Mouse (Mus musculus): Measurements from ENCODE around the gene Dctpp1.

Gene Dctpp1

DNA sequence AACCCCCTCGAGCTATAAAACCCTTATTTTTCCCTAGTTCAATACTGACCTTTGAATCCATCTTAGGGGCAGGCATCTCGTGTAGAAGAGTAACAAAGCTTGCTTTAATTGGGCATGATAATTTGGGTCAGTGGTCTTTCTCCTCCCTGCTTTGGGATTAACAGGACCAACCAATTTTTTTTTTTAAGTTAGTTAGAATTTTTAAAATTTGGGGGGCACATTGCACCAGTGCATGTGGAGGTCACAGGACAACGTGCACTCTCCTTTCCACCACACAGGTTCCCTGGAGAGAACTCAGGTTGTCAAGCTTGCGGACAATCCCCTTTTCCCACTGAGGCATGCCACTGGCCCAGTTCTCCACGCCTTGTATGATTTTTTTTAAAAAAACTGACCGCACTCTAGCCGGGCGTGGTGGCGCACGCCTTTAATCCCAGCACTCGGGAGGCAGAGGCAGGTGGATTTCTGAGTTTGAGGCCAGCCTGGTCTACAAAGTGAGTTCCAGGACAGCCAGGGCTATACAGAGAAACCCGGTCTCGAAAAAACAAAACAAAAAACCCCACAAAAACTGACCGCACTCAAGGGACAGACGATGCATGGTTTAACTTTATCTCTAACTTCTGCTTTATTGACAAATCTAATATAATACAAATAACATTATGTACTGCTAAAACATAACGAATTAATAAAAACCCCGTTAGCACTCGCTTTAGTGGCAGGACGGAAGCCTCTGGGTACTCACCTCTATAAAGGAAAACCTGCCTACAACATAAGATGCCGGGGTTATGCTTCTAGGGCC, 28.5 kb downstream of the Dctpp1 start:
- no peak for DNase-seq (ENCODE audit: low read depth)

DNA sequence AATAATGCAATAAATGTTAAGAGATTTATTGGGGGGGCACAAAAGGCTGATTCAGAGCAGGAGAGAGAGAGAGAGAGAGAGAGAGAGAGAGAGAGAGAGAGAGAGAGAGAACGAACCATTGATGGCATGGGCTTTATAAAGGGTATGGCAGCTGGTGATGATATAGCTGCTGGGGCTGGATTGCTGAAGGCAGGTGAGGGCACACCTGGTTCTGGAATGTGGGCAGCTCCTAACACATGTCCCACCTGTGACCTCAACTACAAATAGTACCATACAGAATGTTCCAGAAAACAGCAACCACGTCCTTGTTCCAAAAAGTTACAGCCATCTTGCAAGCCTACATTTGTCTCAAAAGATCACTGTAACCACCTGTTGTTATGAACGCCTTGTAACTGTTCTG, 29.1 kb downstream of the Dctpp1 start:
- no peak for DNase-seq (ENCODE audit: low read depth)

- DNase-seq (ENCODE audit: low read depth) = peak; percentile 94
Measured at GRCm38 (mm10) chr7:127228615-127229303, 31.8 kb downstream of the Dctpp1 start.

DNA sequence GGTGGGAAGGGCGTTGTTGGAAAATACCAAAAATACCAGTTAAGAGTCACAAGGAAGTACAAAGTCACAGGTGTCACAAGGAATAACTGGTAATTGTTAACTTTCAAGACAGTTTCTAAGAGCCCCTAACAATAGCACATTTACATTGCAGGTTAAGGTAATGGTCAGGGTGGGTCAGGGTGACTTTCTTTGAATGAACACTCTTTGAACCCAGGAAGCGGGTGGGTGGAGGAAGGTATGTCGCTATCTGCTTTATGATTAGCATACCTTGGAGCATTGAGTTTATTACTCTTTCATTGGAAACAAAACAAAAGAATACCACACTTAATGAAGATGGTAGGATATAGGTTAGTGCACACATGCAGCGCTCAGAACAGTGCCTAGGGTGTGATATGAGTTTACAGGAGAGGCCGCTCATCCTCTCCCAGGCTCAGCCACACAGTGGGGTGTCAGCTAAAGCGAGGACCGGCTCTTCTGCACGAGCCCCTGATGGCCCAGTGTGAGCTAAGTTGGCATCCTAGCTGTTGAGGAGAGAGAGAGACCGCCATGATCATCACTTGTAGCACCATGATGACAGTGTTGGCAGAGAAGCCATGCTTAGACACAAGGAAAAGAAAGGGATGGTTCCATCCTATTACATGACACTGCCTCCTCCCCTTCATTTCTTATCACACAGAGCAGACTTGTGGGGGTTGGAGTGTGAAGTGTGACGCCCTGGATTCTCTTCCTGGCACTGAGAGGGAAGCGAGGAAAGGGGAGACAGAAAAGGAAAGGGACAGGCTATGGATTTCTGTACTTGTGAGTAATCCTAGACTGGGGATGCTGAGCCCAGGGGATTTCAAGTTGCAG, 35.1 kb downstream of the Dctpp1 start:
- no peak for DNase-seq (ENCODE audit: low read depth)

DNA sequence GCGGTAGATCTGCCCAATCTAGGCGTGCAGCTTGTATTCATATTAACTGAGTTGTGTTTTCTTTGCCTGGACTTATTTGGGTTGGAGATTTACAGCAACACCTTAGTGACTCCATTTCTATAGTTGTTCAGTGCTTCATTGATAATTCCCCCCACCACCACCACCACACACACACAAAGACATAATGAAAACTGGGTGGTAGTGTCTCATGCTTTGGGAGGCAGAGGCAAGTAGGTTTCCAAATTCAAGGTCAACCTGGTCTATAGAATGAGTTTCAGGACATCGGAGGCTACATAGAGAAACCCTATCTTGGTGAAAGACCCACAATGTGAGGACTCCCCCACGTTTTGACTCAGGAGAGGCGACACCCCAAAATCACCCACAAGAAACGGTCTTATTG, 35.9 kb downstream of the Dctpp1 start:
- no peak for DNase-seq (ENCODE audit: low read depth)

DNA sequence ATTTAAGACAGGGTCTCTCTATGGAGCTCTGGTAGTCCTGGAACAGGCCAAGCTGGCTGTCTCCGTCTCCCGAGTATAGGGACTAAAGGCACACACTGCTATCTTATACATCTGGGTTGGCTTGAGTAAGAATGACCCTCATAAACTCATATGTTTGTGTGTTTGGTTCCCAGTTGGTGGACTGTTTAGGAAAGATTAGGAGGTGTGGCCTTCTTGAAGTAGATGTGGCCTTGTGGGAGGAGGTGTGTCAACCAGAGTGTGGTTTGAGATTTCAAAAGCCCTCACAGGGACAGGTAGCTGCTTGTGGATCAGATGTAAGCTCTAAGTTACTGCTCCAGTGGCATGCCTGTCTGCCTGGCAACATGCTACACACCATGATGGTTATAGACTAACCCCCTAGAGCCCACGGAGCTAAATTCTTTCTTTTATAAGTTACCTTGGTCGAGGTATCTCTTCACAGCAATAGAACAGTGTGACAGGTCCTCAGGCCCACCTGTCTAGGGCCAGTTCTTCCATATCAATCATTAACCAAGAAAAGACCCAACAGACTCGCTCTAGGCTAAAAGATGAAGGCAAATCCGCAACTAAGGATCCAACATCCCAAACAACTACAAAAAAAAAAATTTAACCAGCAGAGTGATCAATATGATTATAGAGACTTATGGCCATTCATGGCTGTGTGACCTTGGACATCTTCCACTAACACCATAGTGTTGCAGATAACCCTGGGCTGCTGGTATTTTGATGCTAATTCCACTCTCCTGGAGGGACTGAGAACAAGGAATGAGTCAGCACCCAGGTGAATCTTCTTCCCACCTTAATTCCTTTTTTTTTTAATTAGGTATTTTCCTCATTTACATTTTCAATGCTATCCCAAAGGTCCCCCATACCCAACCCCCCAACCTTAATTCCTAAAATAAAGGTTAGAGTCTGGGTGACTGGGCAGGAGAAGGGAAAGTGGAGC, 36.7 kb downstream of the Dctpp1 start:
- DNase-seq (ENCODE audit: low read depth) = no peak

- no peak for DNase-seq (ENCODE audit: low read depth)
Measured at GRCm38 (mm10) chr7:127223106-127223505, 37.4 kb downstream of the Dctpp1 start.

DNA sequence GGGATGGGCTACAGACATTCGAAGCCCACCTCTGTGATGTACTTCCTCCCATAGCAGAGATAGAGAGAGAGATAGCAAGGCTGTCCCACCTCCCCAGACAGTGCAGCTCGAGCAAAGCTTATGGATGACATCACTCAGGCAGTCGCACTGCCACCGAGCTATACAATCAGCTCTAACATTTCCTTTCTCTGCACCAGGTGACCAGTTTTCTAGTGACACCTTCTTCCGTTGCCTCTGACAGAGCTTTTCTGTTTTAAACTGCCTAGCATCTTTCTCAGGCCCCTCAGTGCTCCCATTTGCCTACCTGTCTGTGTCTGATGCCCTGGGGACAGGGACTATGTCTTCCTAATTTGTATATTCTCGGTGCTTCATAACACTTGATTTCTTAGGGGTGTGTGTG, 40.1 kb downstream of the Dctpp1 start:
- DNase-seq (ENCODE audit: low read depth) = no peak

DNA sequence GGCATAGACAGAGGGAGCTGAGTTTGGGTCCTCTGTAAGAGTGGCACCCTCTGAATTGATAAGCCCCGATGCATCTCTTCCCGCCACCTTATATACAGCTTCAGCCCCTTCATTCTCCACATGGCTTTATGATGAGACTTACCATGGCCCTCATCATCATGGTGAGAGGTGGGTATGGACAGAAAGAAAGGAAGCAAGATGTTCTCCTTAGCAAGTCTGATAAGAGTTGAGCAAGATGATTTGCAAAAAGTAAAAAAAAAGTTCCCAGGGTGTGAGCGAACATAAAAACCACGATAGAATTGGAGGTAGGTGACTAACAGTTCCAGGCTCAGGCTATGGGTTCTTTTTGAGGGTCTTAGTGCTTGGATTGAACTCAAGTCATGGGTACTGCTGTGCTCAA, 41.8 kb downstream of the Dctpp1 start:
- no peak for DNase-seq (ENCODE audit: low read depth)

DNA sequence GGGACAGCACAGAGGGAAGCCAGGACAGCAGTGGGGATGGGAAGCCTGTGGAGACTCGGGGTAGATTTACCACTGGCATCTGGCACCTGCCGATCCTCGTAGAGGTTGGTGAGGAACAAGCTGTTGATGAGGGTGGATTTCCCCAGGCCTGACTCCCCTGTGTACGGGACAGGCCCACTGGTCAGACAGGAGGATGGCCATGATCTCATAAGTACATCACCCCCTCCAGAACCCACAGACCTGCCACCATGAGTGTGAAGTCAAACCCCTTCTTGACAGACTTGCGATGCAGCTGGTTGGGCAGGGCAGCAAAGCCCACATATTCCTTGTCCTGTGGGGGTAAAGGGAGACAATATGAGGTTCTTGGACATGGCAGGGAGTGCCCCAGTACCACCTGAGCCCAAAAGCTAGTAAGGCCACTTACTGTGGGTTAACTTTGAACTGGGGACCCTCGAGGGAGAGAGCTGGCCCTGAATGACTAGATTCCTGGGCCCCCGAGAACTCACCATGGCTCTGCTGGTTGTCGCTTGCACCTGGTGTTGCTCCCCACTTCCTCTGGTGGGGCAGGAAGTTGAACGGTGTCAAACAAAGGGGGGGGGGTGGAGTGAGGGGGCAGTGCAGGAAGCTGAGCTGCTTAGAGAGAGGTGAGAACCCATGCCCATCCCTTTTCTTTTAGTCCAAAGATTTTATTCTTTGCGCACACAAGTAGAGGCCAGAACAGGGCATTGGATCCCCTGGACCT, 42.4 kb downstream of the Dctpp1 start:
- DNase-seq (ENCODE audit: low read depth) = no peak

DNA sequence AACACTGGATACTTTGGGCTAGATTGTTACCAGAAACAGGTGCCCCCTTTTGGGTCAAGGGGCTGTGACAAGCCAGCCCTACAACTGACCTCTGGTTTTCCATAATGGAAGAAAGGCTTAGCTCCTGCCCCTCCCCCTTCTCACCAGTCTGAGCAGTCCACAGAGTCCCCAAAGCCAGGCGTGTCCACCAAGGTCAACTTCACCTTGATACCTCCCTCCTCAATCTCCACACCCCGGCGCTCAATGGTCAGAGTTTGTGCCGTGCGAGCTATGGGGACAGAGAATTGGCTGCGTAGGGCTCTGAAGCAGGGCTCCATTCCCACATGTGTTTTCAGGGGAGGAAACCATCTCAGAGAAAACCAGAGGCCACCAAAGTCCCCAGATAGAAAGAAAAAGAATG, 43.0 kb downstream of the Dctpp1 start:
- DNase-seq (ENCODE audit: low read depth) = no peak

- DNase-seq (ENCODE audit: low read depth) = no peak
Measured at GRCm38 (mm10) chr7:127216307-127216706, 44.2 kb downstream of the Dctpp1 start.

GRCm38 (mm10) chr7:127214981-127215871, 45.3 kb downstream of the Dctpp1 start:
- DNase-seq (ENCODE audit: low read depth) = no peak

GRCm38 (mm10) chr7:127214521-127214920, 46.0 kb downstream of the Dctpp1 start:
- no peak for DNase-seq (ENCODE audit: low read depth)

DNA sequence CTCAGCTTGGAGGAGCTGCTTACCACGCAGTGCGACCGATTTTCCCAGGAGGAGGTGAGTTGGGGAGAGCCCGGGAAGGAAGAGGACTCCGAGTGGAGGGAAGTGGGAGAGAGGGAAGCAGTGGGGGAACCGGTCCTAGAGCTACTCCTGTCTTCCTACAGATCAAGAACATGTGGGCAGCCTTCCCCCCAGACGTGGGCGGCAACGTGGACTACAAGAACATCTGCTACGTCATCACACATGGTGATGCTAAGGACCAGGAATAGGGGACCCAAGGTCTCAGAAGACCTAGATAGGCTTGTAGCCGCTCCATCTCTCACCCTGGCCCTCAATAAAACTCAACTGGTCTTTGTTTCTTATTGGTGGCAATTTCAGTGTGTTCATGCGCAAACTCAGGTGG, 46.6 kb downstream of the Dctpp1 start:
- no peak for DNase-seq (ENCODE audit: low read depth)

GRCm38 (mm10) chr7:127213485-127213884, 47.0 kb downstream of the Dctpp1 start:
- DNase-seq (ENCODE audit: low read depth) = no peak

DNA sequence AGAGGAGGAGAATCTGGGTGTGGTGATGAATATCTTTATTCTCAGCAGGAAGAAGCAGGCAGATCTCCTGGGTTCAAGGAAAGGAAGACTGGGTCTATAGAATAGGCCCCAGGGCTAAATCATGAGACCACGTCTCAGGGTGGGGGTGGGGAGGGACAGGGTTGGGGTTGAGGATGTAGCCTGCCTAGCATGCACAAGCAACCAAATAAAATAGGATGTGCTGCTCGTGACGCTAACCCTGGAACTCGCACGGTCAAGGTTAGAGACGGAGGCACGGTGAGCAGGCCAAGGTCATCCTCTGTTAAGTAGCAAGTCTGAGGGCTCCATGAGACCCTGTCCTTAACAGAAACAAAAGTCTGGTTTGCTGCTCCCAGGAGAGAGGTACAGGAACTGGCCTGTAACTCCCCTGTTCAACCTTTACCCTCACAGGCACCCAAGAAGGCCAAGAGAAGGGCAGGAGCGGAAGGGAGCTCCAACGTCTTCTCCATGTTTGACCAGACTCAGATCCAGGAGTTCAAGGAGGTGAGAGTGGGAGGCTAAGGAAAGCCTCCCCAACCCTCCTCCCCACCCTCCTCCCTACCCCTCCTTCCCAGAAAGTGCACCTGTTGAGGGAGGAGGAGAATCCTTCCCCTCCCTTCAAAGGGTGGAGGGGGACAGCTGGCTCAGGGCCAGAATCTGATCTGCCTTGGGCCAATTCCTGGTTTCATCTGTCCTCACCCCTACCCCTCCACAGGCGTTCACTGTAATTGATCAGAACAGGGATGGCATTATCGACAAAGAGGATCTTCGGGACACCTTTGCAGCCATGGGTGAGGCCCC, 47.9 kb downstream of the Dctpp1 start:
- DNase-seq (ENCODE audit: low read depth) = no peak

DNA sequence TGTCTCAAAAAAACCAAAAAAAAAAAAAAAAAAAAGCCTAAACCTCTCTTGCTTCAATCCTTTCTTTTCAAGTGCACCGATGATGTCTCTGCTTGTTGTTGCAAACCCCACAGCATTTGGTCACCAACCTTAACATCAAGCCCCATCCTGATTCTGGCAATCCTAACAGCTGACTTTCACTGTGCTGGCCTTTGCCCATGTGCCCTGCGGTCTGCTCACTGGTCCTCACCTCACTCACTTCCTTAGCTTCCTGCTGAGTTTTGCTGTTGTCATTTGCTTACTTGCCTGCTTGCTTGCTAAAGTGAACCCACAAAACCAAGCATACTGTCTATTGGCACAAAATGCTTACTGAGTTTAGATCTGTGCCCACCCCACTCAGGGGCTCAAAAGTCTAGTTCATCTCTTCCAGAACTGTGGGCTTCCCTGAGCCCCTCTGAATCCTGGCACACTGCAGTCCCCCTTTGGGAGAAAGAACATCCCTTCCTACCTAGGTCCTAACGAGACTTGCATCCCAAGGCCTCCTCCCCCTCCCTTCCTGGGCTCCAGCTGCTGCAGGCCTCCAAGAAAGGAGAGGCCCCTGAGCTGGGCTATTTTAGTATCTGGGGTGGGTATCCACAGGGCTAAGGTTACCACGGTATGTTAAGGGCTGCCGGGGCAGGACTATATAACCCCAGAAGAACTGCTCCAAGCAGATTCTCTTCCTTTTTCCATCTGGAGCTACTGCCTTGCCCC, 49.3 kb downstream of the Dctpp1 start:
- DNase-seq (ENCODE audit: low read depth) = no peak
